Mouse (Mus musculus) thymus, postnatal 14 days (tissue): ENCODE measurements at regions not wholly inside any gene's neighbourhood (a gene's known extent, or its start where the extent isn't known, plus 50 kb on each side); places are given as distances from the start of the nearest gene placed in this dataset.
"Not testable (repeated sequence)": the region's sequence is repeated elsewhere in the genome, so short reads cannot be mapped to it uniquely, and the experiment has no call there.

Experiments used
- DNase-seq: peaks from one replicate; pipeline ENCODE4 v3.0.0; 2021

- no peak for DNase-seq
Observed at GRCm38 (mm10) chr14:104208040-104208816, 259.6 kb downstream of the Pou4f1 start.

- DNase-seq, result no peak
Observed at GRCm38 (mm10) chr14:104206602-104207001, 261.2 kb downstream of the Pou4f1 start.

- no peak for DNase-seq
Observed at GRCm38 (mm10) chr14:104203239-104203986, 264.4 kb downstream of the Pou4f1 start.

GRCm38 (mm10) chr14:104193198-104193597 is 274.6 kb downstream of the Pou4f1 start:
- DNase-seq, result no peak

GRCm38 (mm10) chr14:104175122-104175521 is 292.7 kb downstream of the Pou4f1 start:
- DNase-seq, result no peak

- no peak for DNase-seq
Observed at GRCm38 (mm10) chr14:104146841-104147240, 302.6 kb upstream of the Ednrb start.

- DNase-seq, result no peak
Observed at GRCm38 (mm10) chr14:104145395-104145794, 301.2 kb upstream of the Ednrb start.

GRCm38 (mm10) chr14:104114986-104115951 is 271.1 kb upstream of the Ednrb start:
- DNase-seq, result no peak

GRCm38 (mm10) chr14:104114182-104114581 is 270.0 kb upstream of the Ednrb start:
- no peak for DNase-seq

GRCm38 (mm10) chr14:104113448-104113847 is 269.2 kb upstream of the Ednrb start:
- no peak for DNase-seq

- no peak for DNase-seq
Observed at GRCm38 (mm10) chr14:104086381-104086780, 242.2 kb upstream of the Ednrb start.

GRCm38 (mm10) chr14:104064199-104064598 is 220.0 kb upstream of the Ednrb start:
- DNase-seq, result not testable (repeated sequence)

- no peak for DNase-seq
Observed at GRCm38 (mm10) chr14:104053697-104054096, 209.5 kb upstream of the Ednrb start.

GRCm38 (mm10) chr14:104038628-104039325 is 194.6 kb upstream of the Ednrb start:
- DNase-seq, result peak; percentile 18

- DNase-seq, result no peak
Observed at GRCm38 (mm10) chr14:104033606-104034005, 189.4 kb upstream of the Ednrb start.

GRCm38 (mm10) chr14:104030784-104031470 is 186.7 kb upstream of the Ednrb start:
- DNase-seq, result no peak

- no peak for DNase-seq
Observed at GRCm38 (mm10) chr14:104029668-104030530, 185.7 kb upstream of the Ednrb start.

- DNase-seq, result no peak
Observed at GRCm38 (mm10) chr14:104027900-104028285, 183.7 kb upstream of the Ednrb start.

- DNase-seq, result peak; percentile 17
Observed at GRCm38 (mm10) chr14:104027077-104027899, 183.1 kb upstream of the Ednrb start.

- DNase-seq, result no peak
Observed at GRCm38 (mm10) chr14:104008538-104008937, 164.3 kb upstream of the Ednrb start.
